Mouse (Mus musculus) neural tube, embryonic 13.5 days (tissue): Measurements from ENCODE around the gene Gm10320. TPM values are rescaled to one million over a fixed set of nuclear protein-coding genes. Genes with fewer than 3 reads are reported as not detected.
A peak's percentile ranks its signal among the peaks of the same experiment; 100 is the strongest.

Experiments
- ATAC-seq: fragments of 200-750 bp; cut with Nextera tagmentation; 2 replicates; pipeline ENCODE4 v1.8.0; 2017; ENCODE audit warnings: low read depth, mild to moderate bottlenecking, moderate TSS enrichment, moderate library complexity
- H3K27ac ChIP-seq: fragments of 300-500 bp; sonication (generic); replicated peaks from 2 replicates; pipeline ENCODE4 v1.5.1; 2015; ENCODE audit warnings: moderate library complexity, mild to moderate bottlenecking, inconsistent platforms
- H3K27me3 ChIP-seq: fragments of 300-500 bp; sonication (generic); 2 replicates; pipeline ENCODE4 v1.6.1; 2015; ENCODE audit warnings: mild to moderate bottlenecking, inconsistent platforms
- H3K36me3 ChIP-seq: fragments of 300-500 bp; sonication (generic); 2 replicates; pipeline ENCODE4 v1.6.1; 2015; ENCODE audit warnings: mild to moderate bottlenecking, inconsistent platforms
- H3K4me1 ChIP-seq: fragments of 300-500 bp; sonication (generic); replicated peaks from 2 replicates; pipeline ENCODE4 v1.6.1; 2015; ENCODE audit warnings: inconsistent platforms
- H3K4me2 ChIP-seq: fragments of 300-500 bp; sonication (generic); 2 replicates; pipeline ENCODE4 v1.6.1; 2015; ENCODE audit warnings: inconsistent platforms, mild to moderate bottlenecking, moderate library complexity
- H3K4me3 ChIP-seq: fragments of 300-500 bp; sonication (generic); 2 replicates; pipeline ENCODE4 v1.5.1; 2015; ENCODE audit warnings: mild to moderate bottlenecking, inconsistent platforms
- H3K9ac ChIP-seq: fragments of 300-500 bp; sonication (generic); 2 replicates; pipeline ENCODE4 v1.6.1; 2015; ENCODE audit warnings: moderate library complexity, mild to moderate bottlenecking, inconsistent platforms
- H3K9me3 ChIP-seq: fragments of 300-500 bp; sonication (generic); 2 replicates; pipeline ENCODE4 v1.6.1; 2016; ENCODE audit warnings: inconsistent platforms
- WGBS: fragments of 180-500 bp; shearing (Covaris S2); methylation state at CpG from one replicate; pipeline ENCODE4 v1.1.7; 2015; 5-methylcytosine and 5-hydroxymethylcytosine counted together
- polyA plus RNA-seq: library from polyadenylated mRNA; unstranded; fragments of >200 nt; fragmentation: Nextera tagmentation; extraction: Ambion mirVana; gene quantifications from 2 replicates; pipeline ENCODE4 v1.2.1, GENCODE M21; 2015

Gm10320 gene
- polyA plus RNA-seq, 1 experiment from 2014 or later = 0.74 TPM

DNA sequence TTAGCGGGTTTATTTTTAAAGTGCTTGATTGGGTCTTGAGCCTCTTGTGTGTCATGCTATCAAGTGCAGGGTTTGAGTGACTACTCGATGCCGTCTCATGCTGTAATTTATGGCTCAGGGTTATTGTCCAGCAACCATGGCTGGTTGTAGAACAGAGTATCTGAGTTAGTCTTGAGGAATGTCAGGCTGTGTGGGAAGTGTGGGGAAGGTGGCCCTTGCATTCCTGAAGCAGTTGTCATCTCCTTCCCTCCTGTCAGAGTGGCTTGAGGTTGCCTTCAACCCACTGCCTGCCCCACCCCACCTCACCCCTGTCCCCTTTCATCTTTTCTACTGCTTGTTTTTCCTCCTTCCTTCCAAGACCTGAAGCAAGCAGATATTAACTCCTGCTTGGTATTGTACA is 13.8 kb downstream of the Gm10320 start:
- no peaks in the 10 kb centered on the region for H3K9me3 ChIP-seq
- no peaks in the 10 kb centered on the region for H3K36me3 ChIP-seq
- H3K4me1 ChIP-seq = no peaks in the 10 kb centered on the region
- H3K4me2 ChIP-seq = no peak overlapping the region
- WGBS = 68% methylated on average over 3 of the region's 3 CpGs
- ATAC-seq = no peak
- H3K27ac ChIP-seq = no peak overlapping the region
- no peak overlapping the region for H3K9ac ChIP-seq
- H3K4me3 ChIP-seq = no peak overlapping the region
- H3K27me3 ChIP-seq = no peaks in the 10 kb centered on the region

DNA sequence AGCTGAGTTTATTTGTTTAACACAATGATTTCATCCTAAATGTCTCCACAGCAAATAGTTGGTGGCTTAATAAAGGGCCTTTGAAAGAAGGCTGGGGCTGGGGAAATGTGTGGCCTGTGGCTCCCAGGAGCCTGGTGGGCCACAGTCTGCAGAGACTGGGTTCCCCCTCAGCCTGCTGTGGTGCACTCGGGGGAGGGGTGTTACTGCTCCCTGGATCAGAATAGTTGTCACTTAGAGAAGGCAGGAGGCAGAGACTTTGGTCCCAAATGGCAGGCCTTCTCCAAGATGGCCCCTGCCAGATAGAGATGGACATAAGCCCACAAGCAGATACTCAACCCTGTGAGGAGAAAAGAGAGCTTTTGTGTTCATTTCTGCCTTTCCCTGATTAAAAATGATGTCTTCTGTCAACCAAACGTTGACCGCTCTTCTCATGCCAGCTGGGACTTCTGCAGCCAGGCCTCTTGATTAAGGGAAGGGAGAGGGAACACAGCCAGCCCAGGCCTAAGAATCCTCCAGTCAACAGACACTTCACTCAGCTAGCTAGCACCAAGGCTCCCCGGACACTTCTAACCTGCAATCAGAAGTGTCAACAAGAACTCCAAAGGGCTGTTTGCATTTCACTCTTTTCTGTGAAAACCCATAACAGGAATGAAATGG is 14.8 kb downstream of the Gm10320 start:
- H3K4me2 ChIP-seq = no peak overlapping the region
- no peak overlapping the region for H3K4me3 ChIP-seq
- H3K4me1 ChIP-seq = no peaks in the 10 kb centered on the region
- ATAC-seq = no peak
- H3K36me3 ChIP-seq = no peaks in the 10 kb centered on the region
- no peak overlapping the region for H3K9ac ChIP-seq
- H3K27me3 ChIP-seq = peaks cover 4% of the 10 kb centered on the region; the same call in 1 of the 2 replicates
- WGBS = 61% methylated on average over 4 of the region's 4 CpGs
- H3K27ac ChIP-seq = 0 out of 2 replicates have a peak overlapping the region, but pooled peaks have one; percentile 11
- H3K9me3 ChIP-seq = no peaks in the 10 kb centered on the region

DNA sequence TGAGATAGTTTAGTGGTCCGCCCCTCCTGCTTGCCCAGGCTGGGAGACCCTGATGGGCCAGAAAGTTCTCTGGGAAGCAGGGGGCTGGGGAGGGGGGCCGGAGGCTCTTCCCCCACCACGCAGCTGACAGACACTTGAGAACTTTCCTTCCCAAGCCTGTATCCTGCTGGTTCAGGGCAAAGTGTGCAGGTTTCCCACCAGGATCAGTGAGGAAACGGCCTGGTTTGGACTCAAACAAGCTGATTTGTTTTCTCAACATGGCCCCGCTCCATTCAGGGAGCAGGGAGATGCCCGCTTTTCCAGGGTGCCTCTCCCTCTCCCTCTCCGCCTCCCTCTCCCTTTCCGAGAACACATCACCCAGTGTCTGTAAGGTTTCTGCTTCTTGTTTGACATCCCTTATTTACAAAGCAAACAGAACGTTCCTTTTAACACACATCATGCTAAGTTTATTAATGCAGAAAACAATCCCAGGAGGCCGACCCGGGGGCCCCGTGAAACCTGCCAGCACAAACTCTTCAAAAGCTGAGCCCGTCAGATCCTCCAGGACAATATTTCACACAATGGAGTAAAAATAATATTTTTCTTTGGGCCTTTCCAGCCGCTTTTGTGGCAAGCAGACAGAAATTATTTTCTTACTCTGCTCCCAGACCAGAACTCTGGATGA is 15.5 kb downstream of the Gm10320 start:
- H3K9ac ChIP-seq = no peak overlapping the region
- H3K4me3 ChIP-seq = no peak overlapping the region
- H3K4me1 ChIP-seq = no peaks in the 10 kb centered on the region
- H3K9me3 ChIP-seq = no peaks in the 10 kb centered on the region
- 0 out of 2 replicates have a peak overlapping the region, but pooled peaks have one; percentile 11 for H3K27ac ChIP-seq
- H3K36me3 ChIP-seq = no peaks in the 10 kb centered on the region
- ATAC-seq = no peak
- peaks cover 5% of the 10 kb centered on the region; the same call in 1 of the 2 replicates for H3K27me3 ChIP-seq
- H3K4me2 ChIP-seq = no peak overlapping the region
- 59% methylated on average over 14 of the region's 14 CpGs for WGBS

DNA sequence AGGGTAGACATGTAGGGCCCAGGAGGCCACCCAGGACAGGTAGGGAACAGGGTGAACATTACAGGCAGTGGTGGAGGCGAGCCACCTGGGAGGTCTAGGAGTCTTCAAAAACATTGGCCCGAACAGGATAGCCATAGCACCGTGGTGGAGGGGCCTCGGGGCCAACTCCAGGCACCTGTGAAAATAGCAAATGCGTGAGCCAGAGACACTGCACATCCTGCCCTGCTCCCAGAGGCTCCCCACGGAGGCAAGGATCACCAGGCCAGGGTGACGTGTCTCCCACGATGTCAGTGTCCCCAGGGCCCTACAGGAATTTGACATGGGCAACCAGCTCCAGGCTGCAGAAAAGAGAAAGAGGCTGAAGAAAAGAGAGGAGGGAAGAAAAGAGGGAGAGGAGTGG is 16.1 kb downstream of the Gm10320 start:
- Histone ChIP-seq H3K9ac (no peak overlapping the region), H3K4me1 (no peaks in the 10 kb centered on the region), H3K36me3 (no peaks in the 10 kb centered on the region), H3K27ac (no peak overlapping the region), H3K4me3 (no peak overlapping the region), H3K27me3 (peaks cover 5% of the 10 kb centered on the region; the same call in 1 of the 2 replicates), H3K9me3 (no peaks in the 10 kb centered on the region), H3K4me2 (no peak overlapping the region)
- no peak for ATAC-seq
- WGBS = 54% methylated on average over 8 of the region's 8 CpGs

DNA sequence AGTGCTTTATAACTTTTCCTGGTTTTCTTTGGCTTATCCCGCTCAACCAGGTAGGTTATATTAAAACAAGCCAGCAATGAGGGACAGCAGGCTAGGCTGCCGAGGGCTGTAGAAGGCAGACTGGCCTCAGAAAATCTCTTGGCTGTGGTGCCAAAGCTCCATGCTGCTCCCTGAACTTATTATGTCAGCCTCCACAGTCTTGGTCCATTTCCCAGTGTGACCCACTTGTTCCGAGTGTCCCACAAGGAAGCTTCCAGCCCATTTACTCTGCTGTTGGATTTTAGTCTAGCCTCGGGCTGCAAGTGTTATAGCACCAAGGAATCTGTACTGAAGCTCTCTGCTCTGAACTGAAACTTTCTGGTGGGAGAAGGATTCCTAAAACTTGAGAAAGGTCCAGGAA is 18.8 kb downstream of the Gm10320 start:
- H3K4me1 ChIP-seq = no peaks in the 10 kb centered on the region
- H3K36me3 ChIP-seq = no peaks in the 10 kb centered on the region
- H3K4me3 ChIP-seq = no peak overlapping the region
- H3K9me3 ChIP-seq = no peaks in the 10 kb centered on the region
- WGBS = 81% methylated on average over 4 of the region's 4 CpGs
- H3K4me2 ChIP-seq = no peak overlapping the region
- H3K27me3 ChIP-seq = peaks cover 5% of the 10 kb centered on the region; the same call in 1 of the 2 replicates
- no peak overlapping the region for H3K9ac ChIP-seq
- ATAC-seq = no peak
- no peak overlapping the region for H3K27ac ChIP-seq

DNA sequence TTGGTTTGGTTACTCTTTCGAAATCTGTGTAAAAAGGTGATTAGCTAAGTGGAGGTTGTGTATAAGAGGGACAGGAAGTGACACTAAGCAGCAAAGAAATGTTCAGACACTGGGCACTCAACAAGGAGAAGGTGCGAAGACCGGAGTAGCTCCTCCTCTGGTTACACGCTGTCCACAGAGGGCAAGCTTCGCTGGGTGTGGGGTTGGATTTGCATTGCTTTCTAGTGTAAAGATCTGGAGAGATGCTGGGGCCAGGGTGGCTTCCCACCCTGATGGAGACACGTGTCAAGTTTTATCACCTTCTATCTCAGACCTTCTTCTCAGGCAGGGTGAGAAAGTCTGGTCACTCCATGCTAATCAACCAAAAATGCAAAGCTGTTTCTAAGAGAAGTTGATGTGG is 20.0 kb downstream of the Gm10320 start:
- no peak overlapping the region for H3K9ac ChIP-seq
- no peak overlapping the region for H3K27ac ChIP-seq
- H3K4me1 ChIP-seq = no peaks in the 10 kb centered on the region
- H3K4me3 ChIP-seq = no peak overlapping the region
- WGBS = 81% methylated on average over 6 of the region's 6 CpGs
- H3K9me3 ChIP-seq = no peaks in the 10 kb centered on the region
- peaks cover 5% of the 10 kb centered on the region; the same call in 1 of the 2 replicates for H3K27me3 ChIP-seq
- H3K36me3 ChIP-seq = no peaks in the 10 kb centered on the region
- no peak overlapping the region for H3K4me2 ChIP-seq
- ATAC-seq = no peak

DNA sequence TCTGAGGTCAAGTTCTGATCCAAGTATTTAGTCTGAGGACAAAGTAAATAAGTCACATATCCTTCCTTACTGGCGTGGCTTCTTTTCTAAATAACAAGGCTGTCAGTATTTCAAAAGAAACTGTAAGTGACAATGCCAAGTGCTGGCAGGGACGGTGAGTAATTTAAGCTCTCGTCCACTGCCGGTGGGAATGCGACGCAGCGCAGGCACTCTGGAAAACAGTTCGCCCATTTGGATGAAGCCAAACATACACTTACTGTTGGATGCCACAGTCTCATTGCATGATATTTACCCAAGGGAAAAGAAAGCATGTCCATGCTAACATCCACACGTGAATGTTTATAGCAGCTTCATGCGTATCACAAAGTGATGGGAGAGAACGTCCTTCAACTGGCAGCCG is 21.5 kb downstream of the Gm10320 start:
- Histone ChIP-seq H3K27me3 (peaks cover 5% of the 10 kb centered on the region; the same call in 1 of the 2 replicates), H3K4me3 (no peak overlapping the region), H3K9me3 (no peaks in the 10 kb centered on the region), H3K27ac (no peak overlapping the region), H3K4me1 (no peaks in the 10 kb centered on the region), H3K4me2 (no peak overlapping the region), H3K36me3 (no peaks in the 10 kb centered on the region), H3K9ac (no peak overlapping the region)
- 80% methylated on average over 12 of the region's 12 CpGs for WGBS
- no peak for ATAC-seq

DNA sequence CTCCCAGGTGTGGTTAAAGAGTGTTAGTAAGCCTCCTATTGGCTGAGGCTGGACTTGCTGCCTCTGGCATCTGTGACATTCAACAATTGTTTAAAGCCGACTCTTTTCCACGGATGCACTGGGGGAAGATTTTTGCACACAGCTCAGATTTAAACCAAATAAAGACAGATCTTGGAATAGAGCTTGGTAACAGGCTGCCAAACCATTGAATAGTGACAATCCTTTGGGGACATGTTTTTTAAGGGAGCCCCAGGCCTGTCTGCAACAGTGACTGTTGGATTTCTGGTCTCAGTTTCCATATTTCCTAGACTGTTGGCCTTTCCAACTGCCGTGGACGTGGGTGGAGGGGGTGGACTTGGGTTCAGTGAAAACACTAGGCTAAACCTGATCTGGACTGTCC is 21.9 kb downstream of the Gm10320 start:
- Histone ChIP-seq H3K27me3 (peaks cover 5% of the 10 kb centered on the region; the same call in 1 of the 2 replicates), H3K4me1 (no peaks in the 10 kb centered on the region), H3K9ac (no peak overlapping the region), H3K4me2 (no peak overlapping the region), H3K9me3 (no peaks in the 10 kb centered on the region), H3K4me3 (no peak overlapping the region), H3K36me3 (no peaks in the 10 kb centered on the region), H3K27ac (no peak overlapping the region)
- 83% methylated on average over 4 of the region's 4 CpGs for WGBS
- no peak for ATAC-seq

DNA sequence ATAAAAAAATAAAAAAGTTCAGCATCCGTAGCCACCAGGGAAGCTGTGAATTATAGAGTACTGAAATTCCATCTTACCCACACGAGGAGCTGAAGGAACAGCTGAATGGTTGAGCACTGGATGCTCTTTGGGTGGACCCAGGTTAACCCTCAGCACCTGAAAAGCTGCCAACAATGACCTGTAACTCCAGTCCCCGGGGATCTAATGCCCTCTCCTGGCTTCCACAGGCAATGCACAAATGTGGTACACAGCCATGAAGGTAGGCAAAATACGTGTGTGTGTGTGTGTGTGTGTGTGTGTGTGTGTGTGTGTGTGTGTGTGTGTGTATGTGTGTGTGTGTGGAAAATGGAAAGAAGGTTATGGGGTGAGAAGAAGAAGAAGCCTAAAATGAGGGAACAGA is 30.3 kb downstream of the Gm10320 start:
- no peak overlapping the region for H3K27ac ChIP-seq
- WGBS = 77% methylated on average over 4 of the region's 4 CpGs
- H3K36me3 ChIP-seq = no peaks in the 10 kb centered on the region
- no peaks in the 10 kb centered on the region for H3K27me3 ChIP-seq
- H3K4me3 ChIP-seq = no peak overlapping the region
- no peak overlapping the region for H3K9ac ChIP-seq
- H3K4me2 ChIP-seq = no peak overlapping the region
- H3K4me1 ChIP-seq = no peaks in the 10 kb centered on the region
- ATAC-seq = no peak
- no peaks in the 10 kb centered on the region for H3K9me3 ChIP-seq

DNA sequence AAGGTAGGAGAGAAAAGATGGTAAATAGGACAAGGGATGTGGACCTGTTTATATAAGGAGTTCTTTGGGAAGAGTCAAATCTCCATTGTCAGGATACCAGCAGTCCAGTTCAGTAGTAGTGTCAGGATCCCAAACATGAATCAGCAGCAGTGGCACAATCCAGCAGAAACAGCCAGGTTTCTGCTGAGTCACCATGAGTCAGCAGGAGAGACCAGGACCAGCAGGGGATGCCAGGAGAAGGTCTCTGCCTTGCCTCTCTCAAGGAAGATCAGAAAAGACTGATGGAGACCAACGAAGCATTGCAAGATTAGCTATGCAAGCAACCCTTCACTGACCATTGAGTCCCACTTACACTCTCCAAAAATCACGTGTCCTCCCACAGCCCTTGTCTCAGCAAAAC is 35.4 kb downstream of the Gm10320 start:
- 74% methylated on average over 2 of the region's 2 CpGs for WGBS
- Histone ChIP-seq H3K4me3 (no peak overlapping the region), H3K9me3 (peaks cover 5% of the 10 kb centered on the region; the same call in 1 of the 2 replicates), H3K9ac (no peak overlapping the region), H3K27me3 (no peaks in the 10 kb centered on the region), H3K27ac (no peak overlapping the region), H3K36me3 (no peaks in the 10 kb centered on the region), H3K4me1 (no peaks in the 10 kb centered on the region), H3K4me2 (no peak overlapping the region)
- ATAC-seq = no peak

DNA sequence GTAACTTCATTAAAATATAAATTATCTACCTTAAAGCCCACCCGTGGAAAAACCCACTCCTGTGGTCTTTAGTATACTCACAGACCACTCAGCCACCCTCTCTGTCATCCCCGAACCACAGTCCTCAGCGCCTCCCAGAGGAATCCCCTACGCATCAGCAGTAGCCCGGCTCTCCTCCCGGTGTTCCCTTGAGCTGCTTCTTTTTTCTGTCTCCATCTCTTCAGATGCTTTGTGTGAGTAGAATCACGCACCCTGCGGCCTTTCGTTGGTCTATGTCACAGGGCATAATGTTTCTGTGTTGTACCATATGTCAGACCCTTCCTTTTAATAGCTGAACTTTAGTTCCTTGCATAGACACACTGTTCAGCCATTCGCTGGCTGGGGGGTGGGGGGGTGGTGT is 36.2 kb downstream of the Gm10320 start:
- Histone ChIP-seq H3K4me3 (no peak overlapping the region), H3K4me1 (no peaks in the 10 kb centered on the region), H3K27me3 (no peaks in the 10 kb centered on the region), H3K9me3 (peaks cover 5% of the 10 kb centered on the region; the same call in 1 of the 2 replicates), H3K27ac (no peak overlapping the region), H3K36me3 (no peaks in the 10 kb centered on the region), H3K9ac (no peak overlapping the region), H3K4me2 (no peak overlapping the region)
- no peak for ATAC-seq
- 87% methylated on average over 10 of the region's 10 CpGs for WGBS

DNA sequence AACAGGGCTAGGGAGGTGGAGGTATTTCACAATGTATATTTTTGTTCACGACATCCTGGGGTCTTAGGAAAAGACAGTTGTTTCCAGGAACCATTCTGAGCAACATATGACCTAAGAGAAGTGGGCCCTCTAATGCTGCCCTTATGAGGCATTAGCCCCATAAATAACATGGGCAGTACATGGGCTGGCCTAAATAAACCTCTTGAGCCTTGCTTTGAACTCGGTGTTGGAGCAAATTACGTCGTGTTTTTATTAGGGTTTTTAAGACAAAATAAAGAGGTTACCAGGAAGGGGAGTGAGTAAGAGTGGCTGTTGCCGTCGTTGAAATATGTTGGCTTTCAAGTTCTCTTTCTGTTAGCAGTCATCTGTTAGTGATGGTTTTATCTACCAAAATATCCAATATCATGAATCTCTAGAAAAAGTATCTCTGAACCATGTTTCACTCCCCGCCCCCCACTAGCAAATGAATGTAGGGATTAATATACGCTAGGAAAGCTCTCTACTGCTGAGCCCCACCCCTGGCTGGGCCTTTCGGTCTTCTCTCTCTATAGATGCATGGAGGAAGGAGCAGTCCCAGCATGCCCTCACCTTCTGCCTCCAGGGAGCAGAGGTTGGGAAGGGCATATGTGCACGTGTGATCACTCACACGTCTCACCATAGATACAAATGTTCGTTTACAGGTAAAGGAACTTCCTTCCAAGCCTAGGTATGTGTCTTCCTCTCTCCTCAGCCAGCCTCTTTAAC is 37.4 kb downstream of the Gm10320 start:
- H3K9ac ChIP-seq = no peak overlapping the region
- no peak for ATAC-seq
- WGBS = 77% methylated on average over 12 of the region's 12 CpGs
- no peaks in the 10 kb centered on the region for H3K27me3 ChIP-seq
- no peak overlapping the region for H3K27ac ChIP-seq
- H3K9me3 ChIP-seq = peaks cover 5% of the 10 kb centered on the region; the same call in 1 of the 2 replicates
- no peak overlapping the region for H3K4me2 ChIP-seq
- H3K4me3 ChIP-seq = no peak overlapping the region
- H3K4me1 ChIP-seq = no peaks in the 10 kb centered on the region
- H3K36me3 ChIP-seq = no peaks in the 10 kb centered on the region
